Mouse (Mus musculus): ENCODE results near the gene Uhrf2. TPM values are rescaled to one million over a fixed set of nuclear protein-coding genes. Genes with fewer than 3 reads are reported as not detected.
"Not testable (repeated sequence)": the region's sequence is repeated elsewhere in the genome, so short reads cannot be mapped to it uniquely, and the experiment has no call there.

Gene Uhrf2
- polyA plus RNA-seq, 1 experiment from 2014 or later = 44.0 TPM

GRCm38 (mm10) chr19:30023419-30023818 is 6.9 kb upstream of the Uhrf2 start:
- H3K9ac ChIP-seq (replicated peaks); H3K36me3 ChIP-seq; H3K9me3 ChIP-seq (replicated peaks); H3K27me3 ChIP-seq (replicated peaks); ATAC-seq (ENCODE audit: low FRiP score); H3K4me2 ChIP-seq; H3K4me1 ChIP-seq; H3K4me3 ChIP-seq (replicated peaks); H3K27ac ChIP-seq (replicated peaks): not testable (repeated sequence)
- 92% methylated on average over 10 of the region's 10 CpGs for WGBS

DNA sequence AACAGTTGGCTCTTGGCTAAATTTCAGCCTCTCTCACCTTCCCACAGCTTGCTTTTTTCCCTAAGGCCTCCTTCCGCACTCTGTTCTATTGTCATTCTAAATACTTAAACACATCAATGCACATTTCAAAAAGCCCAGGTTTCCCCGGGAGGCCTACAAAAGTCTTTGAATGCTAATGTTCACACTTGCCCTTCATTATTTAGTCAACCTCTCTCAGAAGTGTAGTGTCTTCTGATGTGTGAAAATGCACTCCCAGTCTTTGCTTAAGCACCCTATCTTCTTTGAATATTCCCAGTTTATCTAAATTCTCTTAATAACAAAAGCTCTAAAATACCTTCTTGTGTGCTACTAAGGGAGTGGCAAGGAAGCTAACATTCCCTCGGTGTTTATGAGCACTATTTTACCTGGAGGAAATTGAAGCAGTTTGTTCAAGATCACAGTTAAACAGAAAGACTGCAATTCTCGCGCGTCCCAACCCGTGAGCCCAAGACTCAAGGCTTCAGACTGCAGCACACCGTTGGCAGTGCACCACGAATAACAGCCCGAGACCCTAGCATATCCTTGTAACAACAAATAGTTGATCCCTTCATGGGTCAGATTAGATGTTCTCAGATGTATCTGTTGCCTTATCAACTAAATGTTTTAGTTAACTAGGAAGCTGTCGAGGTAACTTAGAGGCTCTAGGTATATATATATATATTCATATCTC is 1.2 kb upstream of the Uhrf2 start:
- no peak for ATAC-seq (ENCODE audit: low FRiP score)
- peak overlapping the region; percentile 88; the same call in 1 of the 2 replicates for H3K9ac ChIP-seq (replicated peaks)

DNA sequence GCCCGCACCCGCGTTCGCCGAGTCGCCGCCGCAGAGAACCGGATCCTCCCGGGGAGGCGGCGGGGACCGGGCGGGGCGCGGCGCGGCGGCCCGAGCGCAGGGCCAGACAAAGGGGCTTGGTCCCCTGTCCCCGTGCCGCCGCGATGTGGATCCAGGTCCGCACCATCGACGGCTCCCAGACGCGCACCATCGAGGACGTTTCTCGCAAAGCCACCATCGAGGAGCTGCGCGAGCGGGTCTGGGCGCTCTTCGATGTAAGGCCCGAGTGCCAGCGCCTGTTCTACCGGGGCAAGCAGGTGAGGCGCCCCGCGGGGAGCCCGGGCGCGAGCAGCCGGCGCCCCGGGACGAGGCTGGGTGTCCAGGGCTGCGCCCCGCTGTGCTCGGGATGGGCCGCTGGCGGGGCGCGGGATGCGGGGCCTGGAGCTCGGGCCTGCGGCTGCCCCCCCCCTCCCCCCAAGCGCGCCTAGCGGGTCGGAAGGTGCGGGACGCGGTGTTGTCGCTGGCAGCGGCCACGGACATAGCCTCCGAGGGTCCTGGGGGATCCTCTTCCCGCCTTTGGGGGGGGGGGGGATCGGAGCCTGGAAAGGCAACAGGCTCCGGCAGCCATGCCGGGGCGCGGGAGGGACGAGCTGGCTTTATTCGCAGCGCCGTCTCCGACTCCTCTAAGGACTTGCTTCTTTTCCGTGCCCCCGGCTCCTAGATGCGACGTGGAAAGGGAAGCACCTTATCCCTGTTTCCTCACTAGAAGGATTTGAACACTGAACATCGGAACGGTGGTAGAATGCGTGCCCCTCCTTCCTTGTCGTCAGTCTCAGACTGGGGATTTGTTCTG is 539 bp downstream of the Uhrf2 start:
- Histone ChIP-seq H3K27me3 (replicated peaks) (no peaks in the 10 kb centered on the region), H3K4me2 (peak overlapping the region; percentile 69), H3K36me3 (no peaks in the 10 kb centered on the region), H3K9ac (replicated peaks) (peak overlapping the region; percentile 88), H3K9me3 (replicated peaks) (no peaks in the 10 kb centered on the region), H3K4me3 (replicated peaks) (peak overlapping the region; percentile 98), H3K4me1 (peaks cover 45% of the 10 kb centered on the region), H3K27ac (replicated peaks) (peak overlapping the region; percentile 97)
- under 1% methylated on average over 88 of the region's 92 CpGs for WGBS
- ATAC-seq (ENCODE audit: low FRiP score) = no peak; the same call in 1 of the 2 replicates

More for the DNA sequence above, 1.2 kb upstream of the Uhrf2 start:
- Histone ChIP-seq H3K27me3 (replicated peaks) (no peaks in the 10 kb centered on the region), H3K36me3 (no peaks in the 10 kb centered on the region), H3K4me2 (peak overlapping the region; percentile 69), H3K4me3 (replicated peaks) (peak overlapping the region; percentile 98), H3K27ac (replicated peaks) (peak overlapping the region; percentile 97), H3K4me1 (peaks cover 35% of the 10 kb centered on the region), H3K9me3 (replicated peaks) (no peaks in the 10 kb centered on the region)
- WGBS = 19% methylated on average over 11 of the region's 11 CpGs

- Histone ChIP-seq H3K27me3 (replicated peaks) (no peaks in the 10 kb centered on the region), H3K4me2 (peak overlapping the region; percentile 69), H3K36me3 (no peaks in the 10 kb centered on the region), H3K9ac (replicated peaks) (peak overlapping the region; percentile 88), H3K4me3 (replicated peaks) (peak overlapping the region; percentile 98), H3K4me1 (peaks cover 49% of the 10 kb centered on the region), H3K9me3 (replicated peaks) (no peaks in the 10 kb centered on the region), H3K27ac (replicated peaks) (peak overlapping the region; percentile 97; the same call in 1 of the 2 replicates)
- 1% methylated on average over 7 of the region's 7 CpGs for WGBS
- ATAC-seq (ENCODE audit: low FRiP score) = no peak
Measured at GRCm38 (mm10) chr19:30031468-30031931, 1.2 kb downstream of the Uhrf2 start.

- H3K4me2 ChIP-seq = peak overlapping the region; percentile 69
- H3K9ac ChIP-seq (replicated peaks) = no peak overlapping the region
- 39% methylated on average over 3 of the region's 3 CpGs for WGBS
- no peak for ATAC-seq (ENCODE audit: low FRiP score)
- no peaks in the 10 kb centered on the region for H3K36me3 ChIP-seq
- H3K27me3 ChIP-seq (replicated peaks) = no peaks in the 10 kb centered on the region
- no peak overlapping the region for H3K27ac ChIP-seq (replicated peaks)
- peaks cover 49% of the 10 kb centered on the region for H3K4me1 ChIP-seq
- H3K4me3 ChIP-seq (replicated peaks) = peak overlapping the region; percentile 98
- H3K9me3 ChIP-seq (replicated peaks) = no peaks in the 10 kb centered on the region
Measured at GRCm38 (mm10) chr19:30032206-30032605, 1.9 kb downstream of the Uhrf2 start.

DNA sequence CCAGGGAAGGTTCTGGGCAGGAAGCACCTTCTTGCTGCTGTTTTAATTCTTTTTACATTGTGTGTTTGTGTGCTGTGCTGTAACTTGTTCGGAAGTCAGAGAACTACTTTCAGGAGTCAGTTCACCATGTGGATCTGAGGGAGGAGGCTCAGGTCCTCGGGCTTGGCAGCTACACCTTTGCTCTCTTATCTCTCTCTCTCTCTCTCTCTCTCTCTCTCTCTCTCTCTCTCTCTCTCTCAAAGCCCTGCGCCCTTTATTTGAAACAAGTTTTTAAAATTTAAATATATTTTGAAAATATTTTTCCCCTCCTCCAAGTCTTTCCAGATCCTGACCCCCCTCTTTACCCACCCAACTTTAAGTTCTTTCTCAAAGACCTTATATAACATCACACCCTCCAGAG is 5.0 kb downstream of the Uhrf2 start:
- Histone ChIP-seq H3K9ac (replicated peaks) (no peak overlapping the region), H3K27me3 (replicated peaks) (no peaks in the 10 kb centered on the region), H3K9me3 (replicated peaks) (no peaks in the 10 kb centered on the region), H3K4me1 (peaks cover 37% of the 10 kb centered on the region), H3K27ac (replicated peaks) (no peak overlapping the region), H3K4me2 (no peak overlapping the region), H3K4me3 (replicated peaks) (no peak overlapping the region), H3K36me3 (no peaks in the 10 kb centered on the region)
- 70% methylated on average over 3 of the region's 3 CpGs for WGBS
- no peak for ATAC-seq (ENCODE audit: low FRiP score)

DNA sequence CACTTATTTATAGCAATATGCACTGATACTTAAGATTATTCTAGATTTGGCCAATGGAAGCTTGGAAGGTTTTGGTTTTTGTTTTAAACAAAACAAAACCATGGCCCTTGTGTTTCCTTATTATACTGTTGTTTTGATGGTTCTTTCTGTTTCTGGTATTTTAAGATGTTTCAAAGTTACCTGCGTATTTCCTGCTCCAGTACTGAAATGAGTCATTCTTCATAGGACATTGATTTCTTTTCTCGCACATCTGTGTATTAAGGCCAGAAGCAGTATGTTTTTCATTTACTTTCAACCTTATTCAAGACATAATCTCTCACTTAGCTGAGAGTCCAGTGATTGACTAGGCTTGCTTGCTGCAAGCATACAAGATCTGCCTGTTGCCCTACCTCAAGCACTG is 13.4 kb downstream of the Uhrf2 start:
- no peak for ATAC-seq (ENCODE audit: low FRiP score)
- Histone ChIP-seq H3K9me3 (replicated peaks) (no peaks in the 10 kb centered on the region), H3K27me3 (replicated peaks) (no peaks in the 10 kb centered on the region), H3K4me3 (replicated peaks) (no peak overlapping the region), H3K36me3 (peaks cover 9% of the 10 kb centered on the region), H3K4me2 (no peak overlapping the region), H3K4me1 (0 out of 2 replicates have a peak, but pooled peaks cover 3% of the 10 kb centered on the region), H3K27ac (replicated peaks) (no peak overlapping the region), H3K9ac (replicated peaks) (no peak overlapping the region)
- 95% methylated on average over 2 of the region's 2 CpGs for WGBS

DNA sequence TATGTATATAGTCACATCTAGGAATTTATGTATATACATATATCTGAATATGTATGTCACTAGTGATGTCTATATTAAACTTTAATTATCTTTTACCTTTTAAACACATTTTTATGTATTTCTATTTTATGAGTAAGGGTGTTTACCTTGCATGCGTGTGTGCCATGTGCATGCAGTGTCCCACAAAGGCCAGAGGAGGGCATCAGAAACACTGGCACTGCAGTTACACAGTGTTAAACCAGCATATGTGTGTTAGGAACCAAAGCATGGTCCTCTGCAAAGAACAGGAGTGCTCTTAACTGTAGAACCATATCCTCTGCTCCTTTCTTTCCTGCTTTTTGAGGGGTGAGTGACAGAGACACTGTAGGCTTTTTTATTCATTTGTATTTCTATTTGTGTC is 14.3 kb downstream of the Uhrf2 start:
- H3K27me3 ChIP-seq (replicated peaks) = no peaks in the 10 kb centered on the region
- H3K27ac ChIP-seq (replicated peaks) = no peak overlapping the region
- ATAC-seq (ENCODE audit: low FRiP score) = no peak
- 98% methylated on average over 1 of the region's 1 CpGs for WGBS
- H3K4me3 ChIP-seq (replicated peaks) = no peak overlapping the region
- peaks cover 9% of the 10 kb centered on the region for H3K36me3 ChIP-seq
- H3K4me2 ChIP-seq = no peak overlapping the region
- no peak overlapping the region for H3K9ac ChIP-seq (replicated peaks)
- H3K9me3 ChIP-seq (replicated peaks) = no peaks in the 10 kb centered on the region
- 0 out of 2 replicates have a peak, but pooled peaks cover 3% of the 10 kb centered on the region for H3K4me1 ChIP-seq

DNA sequence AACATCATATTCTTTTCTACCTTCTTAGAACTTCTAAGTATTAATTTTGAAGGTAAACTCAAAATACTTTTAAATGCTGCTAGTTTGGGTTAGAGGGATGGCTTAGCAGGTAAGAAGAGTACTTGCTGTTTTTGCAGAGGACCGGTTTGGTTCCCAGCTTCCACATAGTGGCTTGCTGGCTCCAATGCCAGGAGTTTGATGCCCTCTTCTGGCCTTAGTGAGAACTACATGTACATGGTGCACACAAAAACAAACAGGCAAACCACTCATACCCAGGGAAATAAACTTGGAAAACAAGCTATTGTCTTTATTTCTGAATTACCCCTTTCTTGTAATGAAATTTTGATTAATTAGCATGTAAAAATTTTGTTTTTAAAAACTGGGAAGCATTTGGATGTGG is 15.5 kb downstream of the Uhrf2 start:
- H3K4me1 ChIP-seq = 0 out of 2 replicates have a peak, but pooled peaks cover 3% of the 10 kb centered on the region
- peaks cover 9% of the 10 kb centered on the region for H3K36me3 ChIP-seq
- WGBS = 70% methylated on average over 1 of the region's 1 CpGs
- no peak for ATAC-seq (ENCODE audit: low FRiP score)
- no peak overlapping the region for H3K27ac ChIP-seq (replicated peaks)
- no peaks in the 10 kb centered on the region for H3K9me3 ChIP-seq (replicated peaks)
- H3K4me2 ChIP-seq = no peak overlapping the region
- no peaks in the 10 kb centered on the region for H3K27me3 ChIP-seq (replicated peaks)
- no peak overlapping the region for H3K9ac ChIP-seq (replicated peaks)
- no peak overlapping the region for H3K4me3 ChIP-seq (replicated peaks)

- no peak for ATAC-seq (ENCODE audit: low FRiP score)
- WGBS = 93% methylated on average over 2 of the region's 2 CpGs
Measured at GRCm38 (mm10) chr19:30050584-30050983, 20.3 kb downstream of the Uhrf2 start.

GRCm38 (mm10) chr19:30051479-30051878 is 21.2 kb downstream of the Uhrf2 start:
- H3K4me3 ChIP-seq (replicated peaks) = no peak overlapping the region
- 0 out of 2 replicates have a peak, but pooled peaks cover 3% of the 10 kb centered on the region for H3K4me1 ChIP-seq
- no peak overlapping the region for H3K27ac ChIP-seq (replicated peaks)
- no peak overlapping the region for H3K4me2 ChIP-seq
- H3K9ac ChIP-seq (replicated peaks) = no peak overlapping the region
- H3K9me3 ChIP-seq (replicated peaks) = no peaks in the 10 kb centered on the region
- no peaks in the 10 kb centered on the region for H3K27me3 ChIP-seq (replicated peaks)
- 0 out of 2 replicates have a peak, but pooled peaks cover 4% of the 10 kb centered on the region for H3K36me3 ChIP-seq
- 96% methylated on average over 3 of the region's 3 CpGs for WGBS
- ATAC-seq (ENCODE audit: low FRiP score) = no peak

More at GRCm38 (mm10) chr19:30050584-30050983, 20.3 kb downstream of the Uhrf2 start:
- H3K4me1 ChIP-seq = 0 out of 2 replicates have a peak, but pooled peaks cover 3% of the 10 kb centered on the region
- H3K36me3 ChIP-seq = 0 out of 2 replicates have a peak, but pooled peaks cover 4% of the 10 kb centered on the region
- no peaks in the 10 kb centered on the region for H3K9me3 ChIP-seq (replicated peaks)
- no peaks in the 10 kb centered on the region for H3K27me3 ChIP-seq (replicated peaks)
- no peak overlapping the region for H3K9ac ChIP-seq (replicated peaks)
- no peak overlapping the region for H3K27ac ChIP-seq (replicated peaks)
- no peak overlapping the region for H3K4me2 ChIP-seq
- H3K4me3 ChIP-seq (replicated peaks) = no peak overlapping the region

All from neural tube, embryonic 15.5 days (tissue).